Mouse (Mus musculus): ENCODE measurements around the gene Tmem161a.

GRCm38 (mm10) chr8:70216566-70216965 is 44.4 kb downstream of the Tmem161a start:
- no peak for TF ChIP-seq POLR2A (IDR thresholded peaks at IDR 0.05; ENCODE audit: borderline replicate concordance, control insufficient read depth, low read depth, low read length)
- TF ChIP-seq CTCF (IDR thresholded peaks at IDR 0.05; ENCODE audit: control insufficient read depth, insufficient read depth, low read length): no peak

All from bone marrow, adult 2 months (tissue).